Mouse (Mus musculus): Measurements from ENCODE around the gene Impg1. TPM values are rescaled to one million over a fixed set of nuclear protein-coding genes. Genes with fewer than 3 reads are reported as not detected.

Impg1 gene
- polyA plus RNA-seq, 1 experiment: not detected

- no peak for TF ChIP-seq GATA1 (IDR thresholded peaks at IDR 0.05; ENCODE audit: low read length)
These were observed 151.7 kb downstream of the Impg1 start for GRCm38 (mm10) chr9:80313610-80314009.

- no peak for TF ChIP-seq GATA1 (IDR thresholded peaks at IDR 0.05; ENCODE audit: low read length)
These were observed 157.7 kb downstream of the Impg1 start for GRCm38 (mm10) chr9:80307629-80308028.

GRCm38 (mm10) chr9:80306853-80307252 lies 158.4 kb downstream of the Impg1 start:
- TF ChIP-seq GATA1 (IDR thresholded peaks at IDR 0.05; ENCODE audit: low read length): no peak

GRCm38 (mm10) chr9:80306390-80306789 lies 158.9 kb downstream of the Impg1 start:
- no peak for TF ChIP-seq GATA1 (IDR thresholded peaks at IDR 0.05; ENCODE audit: low read length)

- no peak for TF ChIP-seq GATA1 (IDR thresholded peaks at IDR 0.05; ENCODE audit: low read length)
These were observed 161.8 kb downstream of the Impg1 start for GRCm38 (mm10) chr9:80303518-80303917.

GRCm38 (mm10) chr9:80299031-80299430 lies 166.2 kb downstream of the Impg1 start:
- TF ChIP-seq GATA1 (IDR thresholded peaks at IDR 0.05; ENCODE audit: low read length): no peak

- TF ChIP-seq GATA1 (IDR thresholded peaks at IDR 0.05; ENCODE audit: low read length): no peak
These were observed 169.2 kb downstream of the Impg1 start for GRCm38 (mm10) chr9:80296086-80296485.

GRCm38 (mm10) chr9:80293056-80293584 lies 172.2 kb downstream of the Impg1 start:
- no peak for TF ChIP-seq GATA1 (IDR thresholded peaks at IDR 0.05; ENCODE audit: low read length)

GRCm38 (mm10) chr9:80286845-80287244 lies 178.4 kb downstream of the Impg1 start:
- no peak for TF ChIP-seq GATA1 (IDR thresholded peaks at IDR 0.05; ENCODE audit: low read length)

- TF ChIP-seq GATA1 (IDR thresholded peaks at IDR 0.05; ENCODE audit: low read length): no peak
These were observed 180.6 kb downstream of the Impg1 start for GRCm38 (mm10) chr9:80284539-80285174.

- TF ChIP-seq GATA1 (IDR thresholded peaks at IDR 0.05; ENCODE audit: low read length): no peak
These were observed 182.9 kb downstream of the Impg1 start for GRCm38 (mm10) chr9:80282426-80282825.

GRCm38 (mm10) chr9:80280724-80281123 lies 184.6 kb downstream of the Impg1 start:
- no peak for TF ChIP-seq GATA1 (IDR thresholded peaks at IDR 0.05; ENCODE audit: low read length)

- TF ChIP-seq GATA1 (IDR thresholded peaks at IDR 0.05; ENCODE audit: low read length): no peak
These were observed 187.5 kb downstream of the Impg1 start for GRCm38 (mm10) chr9:80277770-80278169.

GRCm38 (mm10) chr9:80277157-80277556 lies 188.1 kb downstream of the Impg1 start:
- TF ChIP-seq GATA1 (IDR thresholded peaks at IDR 0.05; ENCODE audit: low read length): no peak

GRCm38 (mm10) chr9:80275772-80276134 lies 189.5 kb downstream of the Impg1 start:
- no peak for TF ChIP-seq GATA1 (IDR thresholded peaks at IDR 0.05; ENCODE audit: low read length)

- no peak for TF ChIP-seq GATA1 (IDR thresholded peaks at IDR 0.05; ENCODE audit: low read length)
These were observed 190.1 kb downstream of the Impg1 start for GRCm38 (mm10) chr9:80275053-80275771.

- TF ChIP-seq GATA1 (IDR thresholded peaks at IDR 0.05; ENCODE audit: low read length): no peak
These were observed 192.3 kb downstream of the Impg1 start for GRCm38 (mm10) chr9:80272951-80273350.
